9 mouse cellular contexts compared by ENCODE assay signal in genomic region chr11:94872921-94873320, GRCm38 (mm10).
DNase-seq lines count a peak whose midpoint lies in the region; ATAC-seq and TF ChIP-seq lines count a peak whose summit lies in the region.
"Had no signal": no experiment of that assay in that cellular context is flagged by ENCODE, and none has a peak within 500 bp of the region (broad histone marks: within the 10 kb centered on the region; RNA-seq: fewer than 3 reads in every experiment).

No protein-coding gene starts in this region.

- H3K79me2 ChIP-seq in myocyte (ENCODE audit: control insufficient read depth, insufficient read depth) = no peaks in the 10 kb centered on the region

- H3K27me3 ChIP-seq in intestine, embryonic 15.5 days (replicated peaks) = no peaks in the 10 kb centered on the region
- peaks cover 4% of the 10 kb centered on the region; the same call in 1 of the 2 replicates for H3K27me3 ChIP-seq in limb, embryonic 15.5 days
- no peaks in the 10 kb centered on the region for H3K27me3 ChIP-seq in myocyte (ENCODE audit: control insufficient read depth, insufficient read depth, insufficient read length)

- no peak for TF ChIP-seq POLR2A in myocyte (IDR thresholded peaks at IDR 0.05; ENCODE audit: insufficient read length, low read depth)

- ATAC-seq in intestine, embryonic 15.5 days = peak; percentile 75
- ATAC-seq in limb, embryonic 15.5 days (ENCODE audit: insufficient number of reproducible peaks, low FRiP score, low TSS enrichment, low read depth) = peak; percentile 87
- no peak for ATAC-seq in cerebellum, adult (ENCODE audit: insufficient number of reproducible peaks, low FRiP score, low TSS enrichment)

- no peaks in the 10 kb centered on the region for H3K9me3 ChIP-seq in intestine, embryonic 15.5 days
- no peaks in the 10 kb centered on the region for H3K9me3 ChIP-seq in limb, embryonic 15.5 days

- H3ac ChIP-seq in myocyte (ENCODE audit: control insufficient read depth, insufficient read length) = no peak overlapping the region

- H3K4me2 ChIP-seq in intestine, embryonic 15.5 days (replicated peaks) = peak overlapping the region; percentile 57
- H3K4me2 ChIP-seq in limb, embryonic 15.5 days = peak overlapping the region; percentile 55
- peak overlapping the region; percentile 9 for H3K4me2 ChIP-seq in myocyte (ENCODE audit: low read depth)

- peak overlapping the region; percentile 19; the same call in 1 of the 2 replicates for H3K9ac ChIP-seq in intestine, embryonic 15.5 days
- peak overlapping the region; percentile 17; the same call in 1 of the 2 replicates for H3K9ac ChIP-seq in limb, embryonic 15.5 days
- H3K9ac ChIP-seq: liver, embryonic 14.5 days had no signal

- WGBS in intestine, embryonic 15.5 days = 2% methylated on average over 19 of the region's 19 CpGs
- WGBS in limb, embryonic 15.5 days = under 1% methylated on average over 19 of the region's 19 CpGs

- peaks cover 35% of the 10 kb centered on the region for H3K4me1 ChIP-seq in intestine, embryonic 15.5 days (replicated peaks)
- peaks cover 73% of the 10 kb centered on the region for H3K4me1 ChIP-seq in limb, embryonic 15.5 days

- H3K36me3 ChIP-seq in intestine, embryonic 15.5 days = no peaks in the 10 kb centered on the region
- H3K36me3 ChIP-seq in limb, embryonic 15.5 days = no peaks in the 10 kb centered on the region
- H3K36me3 ChIP-seq in myocyte (ENCODE audit: control insufficient read depth, insufficient read depth) = no peaks in the 10 kb centered on the region

- peak overlapping the region; percentile 14 for H3K4me3 ChIP-seq in intestine, embryonic 15.5 days (replicated peaks)
- peak overlapping the region; percentile 27 for H3K4me3 ChIP-seq in limb, embryonic 15.5 days
- no peak overlapping the region for H3K4me3 ChIP-seq in myocyte

- peak; percentile 20 for DNase-seq in Muller cell, postnatal 12 days (ENCODE audit: inconsistent ontology term)
- peak; percentile 72 for DNase-seq in embryo, embryonic 11 days
- peak; percentile 70 to 89 for DNase-seq in gastrocnemius, postnatal 4 days (ENCODE audit: low spot score in 2 of 2)
- DNase-seq in testis, postnatal 10 days (ENCODE audit: low spot score) = peak; percentile 77

- H3K27ac ChIP-seq in intestine, embryonic 15.5 days = peak overlapping the region; percentile 92
- peak overlapping the region; percentile 96 for H3K27ac ChIP-seq in limb, embryonic 15.5 days
- H3K27ac ChIP-seq: liver, embryonic 14.5 days had no signal

TF ChIP-seq in myocyte, 11 proteins besides CTCF, POLR2A, EP300 and RAD21:
- TF ChIP-seq MYOG (IDR thresholded peaks at IDR 0.05; ENCODE audit: control insufficient read depth in 1 of 3, insufficient read depth in 1 of 3, insufficient read length in 2 of 3, low read depth in 2 of 3) (peak in 1 of 3 experiments; percentile 3), POLR2AphosphoS2 (IDR thresholded peaks at IDR 0.05; ENCODE audit: insufficient read length, low read depth) (no peak)

Comparison
In these comparisons a context has a peak if more than half of its experiments do, and no peak if none do; other contexts are left out.
1. DNase-seq: peak in every context shown above with its lines; median percentile 80 in gastrocnemius, postnatal 4 days; 77 in testis, postnatal 10 days; 72 in embryo, embryonic 11 days; 20 in Muller cell, postnatal 12 days.